Mouse (Mus musculus): ENCODE results near the gene Tigd3. TPM values are rescaled to one million over a fixed set of nuclear protein-coding genes. Genes with fewer than 3 reads are reported as not detected.

Tigd3 gene
- total and polyA plus RNA-seq, 3 experiments, result 0.90 to 2.0 (median 1.0) TPM

DNA sequence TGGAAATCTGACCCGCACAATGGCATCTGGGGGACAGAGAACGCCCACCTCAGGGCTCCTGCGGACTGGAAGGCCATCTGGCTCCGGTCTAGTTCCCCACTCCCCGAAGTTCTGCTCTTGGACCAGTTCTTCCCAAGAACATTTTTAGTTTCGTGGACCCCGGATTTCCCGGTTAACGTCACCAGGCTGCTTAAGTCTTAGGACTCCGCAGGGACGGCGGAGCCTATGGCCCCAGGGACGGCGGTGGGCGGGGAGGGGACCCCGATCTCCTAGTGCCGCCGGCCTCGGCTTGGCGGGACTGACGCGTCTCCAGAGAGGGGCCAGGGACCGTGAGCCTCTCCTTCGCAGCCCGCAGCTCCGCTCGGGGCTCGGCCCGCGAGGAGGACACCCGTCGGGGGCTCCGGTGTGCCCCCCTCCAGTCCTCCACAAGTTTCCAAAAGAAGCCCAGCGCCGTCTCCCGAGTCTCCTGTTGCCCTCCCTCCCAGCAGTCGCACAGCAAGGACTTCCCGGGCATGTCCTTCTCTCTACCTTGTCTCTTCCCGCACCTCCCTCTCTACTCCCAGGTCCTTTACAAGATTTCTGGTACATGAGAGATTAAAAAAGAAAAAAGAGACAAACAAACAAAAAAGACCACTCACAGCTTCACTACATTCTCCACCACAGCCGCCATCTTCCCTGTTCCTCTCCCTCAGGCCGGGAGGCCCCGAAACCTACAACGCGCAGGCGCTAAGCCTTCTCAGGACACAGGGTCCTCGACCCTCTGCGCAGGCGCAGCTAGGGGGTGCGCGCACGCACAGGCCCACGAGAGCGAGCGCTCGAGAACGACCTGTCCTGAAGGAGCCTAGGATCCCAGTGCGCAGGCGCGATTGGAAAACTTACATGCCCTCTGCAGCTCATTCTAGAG, 18.4 kb upstream of the Tigd3 start:
- no peak for TF ChIP-seq TAL1 (conservative IDR thresholded peaks at IDR 0.05; ENCODE audit: low read depth, low read length)
- DNase-seq (ENCODE audit: low spot score) (peak; percentile 98), ATAC-seq (ENCODE audit: extremely low read depth, insufficient number of reproducible peaks, low FRiP score, poor library complexity, severe bottlenecking) (peak; percentile 76)
- peaks cover 70% of the 10 kb centered on the region for H3K4me1 ChIP-seq (ENCODE audit: insufficient read depth, low read depth, low read length)
- no peaks in the 10 kb centered on the region for H3K27me3 ChIP-seq (ENCODE audit: insufficient read depth, low read length)
- no peaks in the 10 kb centered on the region for H3K9me3 ChIP-seq (replicated peaks)
- peaks cover 56% of the 10 kb centered on the region for H3K36me3 ChIP-seq (replicated peaks)
- peak overlapping the region; percentile 94 for H3K4me3 ChIP-seq (ENCODE audit: low read depth, low read length)

- H3K4me1 ChIP-seq (ENCODE audit: insufficient read depth, low read depth, low read length), result peaks cover 67% of the 10 kb centered on the region
- H3K9me3 ChIP-seq (replicated peaks), result no peaks in the 10 kb centered on the region
- TF ChIP-seq GATA2 (IDR thresholded peaks at IDR 0.05; ENCODE audit: borderline replicate concordance, low read depth, low read length), result no peak
- TF ChIP-seq TAL1 (conservative IDR thresholded peaks at IDR 0.05; ENCODE audit: low read depth, low read length), result no peak
- TF ChIP-seq POLR2AphosphoS5 (IDR thresholded peaks at IDR 0.05; ENCODE audit: insufficient replicate concordance, low read depth, low read length), result no peak
- H3K36me3 ChIP-seq (replicated peaks), result peaks cover 57% of the 10 kb centered on the region
- no peak for DNase-seq (ENCODE audit: low spot score)
- H3K4me3 ChIP-seq (ENCODE audit: low read depth, low read length), result peak overlapping the region; percentile 94
- no peak for ATAC-seq (ENCODE audit: extremely low read depth, insufficient number of reproducible peaks, low FRiP score, poor library complexity, severe bottlenecking)
- no peaks in the 10 kb centered on the region for H3K27me3 ChIP-seq (ENCODE audit: insufficient read depth, low read length)
Observed at GRCm38 (mm10) chr19:5911430-5912102, 17.6 kb upstream of the Tigd3 start.

- Histone ChIP-seq H3K4me1 (ENCODE audit: insufficient read depth, low read depth, low read length) (peaks cover 54% of the 10 kb centered on the region), H3K36me3 (replicated peaks) (peaks cover 57% of the 10 kb centered on the region), H3K9me3 (replicated peaks) (no peaks in the 10 kb centered on the region), H3K27me3 (ENCODE audit: insufficient read depth, low read length) (no peaks in the 10 kb centered on the region), H3K4me3 (ENCODE audit: low read depth, low read length) (peak overlapping the region; percentile 52; the same call in 1 of the 2 replicates)
- ATAC-seq (ENCODE audit: extremely low read depth, insufficient number of reproducible peaks, low FRiP score, poor library complexity, severe bottlenecking) (no peak), DNase-seq (ENCODE audit: low spot score) (no peak)
- TF ChIP-seq CTCF (IDR thresholded peaks at IDR 0.05; ENCODE audit: low read depth, low read length), result no peak
- no peak for TF ChIP-seq GATA2 (IDR thresholded peaks at IDR 0.05; ENCODE audit: borderline replicate concordance, low read depth, low read length)
- TF ChIP-seq GATA1 (IDR thresholded peaks at IDR 0.05; ENCODE audit: borderline replicate concordance, low read length), result no peak
- TF ChIP-seq TAL1 (conservative IDR thresholded peaks at IDR 0.05; ENCODE audit: low read depth, low read length), result no peak
- no peak for TF ChIP-seq POLR2AphosphoS5 (IDR thresholded peaks at IDR 0.05; ENCODE audit: insufficient replicate concordance, low read depth, low read length)
Observed at GRCm38 (mm10) chr19:5910221-5910620, 16.3 kb upstream of the Tigd3 start.

DNA sequence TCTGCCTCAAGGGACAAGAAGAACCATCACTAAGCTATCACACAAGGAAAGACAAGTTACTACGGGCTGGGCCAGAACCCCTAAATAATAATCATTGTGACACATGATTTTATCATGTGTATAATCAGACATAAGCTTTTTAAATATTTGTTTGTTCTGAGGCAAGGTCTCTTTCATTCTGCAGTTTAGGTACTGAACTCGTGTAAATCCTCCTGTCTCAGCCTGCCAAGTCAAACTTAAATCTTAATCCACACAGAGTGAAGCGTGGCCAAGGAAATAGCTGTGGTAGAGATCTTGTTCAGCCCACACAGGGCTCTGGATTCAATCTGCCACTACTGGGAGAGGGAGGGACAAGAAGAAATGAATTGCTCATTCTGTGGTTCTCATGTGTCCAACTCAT, 13.3 kb upstream of the Tigd3 start:
- H3K9me3 ChIP-seq (replicated peaks), result no peaks in the 10 kb centered on the region
- peaks cover 36% of the 10 kb centered on the region for H3K4me1 ChIP-seq (ENCODE audit: insufficient read depth, low read depth, low read length)
- H3K4me3 ChIP-seq (ENCODE audit: low read depth, low read length), result no peak overlapping the region
- DNase-seq (ENCODE audit: low spot score), result no peak
- H3K36me3 ChIP-seq (replicated peaks), result peaks cover 75% of the 10 kb centered on the region
- H3K27me3 ChIP-seq (ENCODE audit: insufficient read depth, low read length), result no peaks in the 10 kb centered on the region
- ATAC-seq (ENCODE audit: extremely low read depth, insufficient number of reproducible peaks, low FRiP score, poor library complexity, severe bottlenecking), result no peak
- TF ChIP-seq GATA2 (IDR thresholded peaks at IDR 0.05; ENCODE audit: borderline replicate concordance, low read depth, low read length), result no peak
- no peak for TF ChIP-seq POLR2AphosphoS5 (IDR thresholded peaks at IDR 0.05; ENCODE audit: insufficient replicate concordance, low read depth, low read length)
- TF ChIP-seq GATA1 (IDR thresholded peaks at IDR 0.05; ENCODE audit: borderline replicate concordance, low read length), result no peak
- no peak for TF ChIP-seq TAL1 (conservative IDR thresholded peaks at IDR 0.05; ENCODE audit: low read depth, low read length)
- no peak for TF ChIP-seq CTCF (IDR thresholded peaks at IDR 0.05; ENCODE audit: low read depth, low read length)

- H3K9me3 ChIP-seq (replicated peaks), result no peaks in the 10 kb centered on the region
- ATAC-seq (ENCODE audit: extremely low read depth, insufficient number of reproducible peaks, low FRiP score, poor library complexity, severe bottlenecking) (no peak), DNase-seq (ENCODE audit: low spot score) (no peak)
- peaks cover 3% of the 10 kb centered on the region; the same call in 1 of the 2 replicates for H3K27me3 ChIP-seq (ENCODE audit: insufficient read depth, low read length)
- peaks cover 32% of the 10 kb centered on the region for H3K4me1 ChIP-seq (ENCODE audit: insufficient read depth, low read depth, low read length)
- TF ChIP-seq CTCF (IDR thresholded peaks at IDR 0.05; ENCODE audit: low read depth, low read length) (no peak), TAL1 (conservative IDR thresholded peaks at IDR 0.05; ENCODE audit: low read depth, low read length) (no peak), POLR2AphosphoS5 (IDR thresholded peaks at IDR 0.05; ENCODE audit: insufficient replicate concordance, low read depth, low read length) (no peak), GATA2 (IDR thresholded peaks at IDR 0.05; ENCODE audit: borderline replicate concordance, low read depth, low read length) (no peak), GATA1 (IDR thresholded peaks at IDR 0.05; ENCODE audit: borderline replicate concordance, low read length) (no peak)
- peaks cover 58% of the 10 kb centered on the region for H3K36me3 ChIP-seq (replicated peaks)
- H3K4me3 ChIP-seq (ENCODE audit: low read depth, low read length), result peak overlapping the region; percentile 71
Observed at GRCm38 (mm10) chr19:5893282-5894001, 507 bp downstream of the Tigd3 start.

- no peak for ATAC-seq (ENCODE audit: extremely low read depth, insufficient number of reproducible peaks, low FRiP score, poor library complexity, severe bottlenecking)
- Histone ChIP-seq H3K4me3 (ENCODE audit: low read depth, low read length) (no peak overlapping the region), H3K9me3 (replicated peaks) (no peaks in the 10 kb centered on the region), H3K36me3 (replicated peaks) (peaks cover 52% of the 10 kb centered on the region), H3K4me1 (ENCODE audit: insufficient read depth, low read depth, low read length) (peaks cover 32% of the 10 kb centered on the region), H3K27me3 (ENCODE audit: insufficient read depth, low read length) (peaks cover 3% of the 10 kb centered on the region; the same call in 1 of the 2 replicates)
- DNase-seq (ENCODE audit: low spot score), result no peak
- TF ChIP-seq POLR2AphosphoS5 (IDR thresholded peaks at IDR 0.05; ENCODE audit: insufficient replicate concordance, low read depth, low read length), result no peak
- no peak for TF ChIP-seq GATA1 (IDR thresholded peaks at IDR 0.05; ENCODE audit: borderline replicate concordance, low read length)
- TF ChIP-seq CTCF (IDR thresholded peaks at IDR 0.05; ENCODE audit: low read depth, low read length), result no peak
- no peak for TF ChIP-seq GATA2 (IDR thresholded peaks at IDR 0.05; ENCODE audit: borderline replicate concordance, low read depth, low read length)
- no peak for TF ChIP-seq TAL1 (conservative IDR thresholded peaks at IDR 0.05; ENCODE audit: low read depth, low read length)
Observed at GRCm38 (mm10) chr19:5892735-5893134, 1.2 kb downstream of the Tigd3 start.
